Mouse (Mus musculus): ENCODE data around the gene Nudt19.
A peak's percentile ranks its signal among the peaks of the same experiment; 100 is the strongest.
"Not testable (repeated sequence)": the region's sequence is repeated elsewhere in the genome, so short reads cannot be mapped to it uniquely, and the experiment has no call there.

Gene Nudt19

DNA sequence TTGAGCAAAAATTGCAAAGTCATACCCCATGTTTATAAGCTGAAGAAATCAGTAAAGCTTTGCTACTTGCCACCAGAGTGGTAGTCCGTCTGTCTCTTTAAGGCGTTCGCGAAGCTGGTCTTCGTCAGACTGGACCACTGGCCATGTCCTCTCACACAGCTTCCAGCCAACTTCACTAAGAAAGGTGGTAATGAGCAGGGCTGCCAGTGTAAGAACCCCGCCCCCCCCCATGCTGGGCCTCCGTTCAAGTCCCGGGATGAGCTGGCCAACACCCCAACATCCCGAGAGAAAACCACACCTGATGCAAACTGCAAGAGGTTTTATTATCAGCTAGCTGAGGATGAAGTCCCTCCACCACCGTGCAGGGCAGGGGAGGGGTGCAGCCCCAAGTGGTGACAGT, 8.8 kb upstream of the Nudt19 start:
- not testable (repeated sequence) for DNase-seq (ENCODE audit: low spot score)

GRCm38 (mm10) chr7:35564067-35564865, 8.2 kb upstream of the Nudt19 start:
- no peak for DNase-seq (ENCODE audit: low spot score)

DNA sequence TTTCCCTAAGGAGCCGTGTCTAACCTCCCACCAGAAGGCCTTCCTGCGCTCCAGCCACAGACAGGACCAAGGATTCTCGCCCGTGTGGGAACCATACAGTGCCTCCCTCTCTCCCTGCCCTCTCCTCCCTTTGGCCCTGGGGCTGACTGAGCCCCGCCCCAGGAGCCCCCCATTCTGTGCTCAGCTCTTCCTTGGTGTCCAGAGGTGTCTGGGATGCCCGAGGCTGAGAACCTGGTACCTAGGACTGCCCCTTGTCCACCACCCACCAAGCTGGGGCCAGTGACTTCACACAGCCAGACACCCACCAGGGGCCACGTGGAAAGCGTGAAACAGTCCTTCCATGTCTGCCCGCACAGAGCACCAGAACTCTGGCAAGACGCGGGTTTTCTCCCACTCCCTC, 7.0 kb upstream of the Nudt19 start:
- DNase-seq (ENCODE audit: low spot score) = no peak

DNA sequence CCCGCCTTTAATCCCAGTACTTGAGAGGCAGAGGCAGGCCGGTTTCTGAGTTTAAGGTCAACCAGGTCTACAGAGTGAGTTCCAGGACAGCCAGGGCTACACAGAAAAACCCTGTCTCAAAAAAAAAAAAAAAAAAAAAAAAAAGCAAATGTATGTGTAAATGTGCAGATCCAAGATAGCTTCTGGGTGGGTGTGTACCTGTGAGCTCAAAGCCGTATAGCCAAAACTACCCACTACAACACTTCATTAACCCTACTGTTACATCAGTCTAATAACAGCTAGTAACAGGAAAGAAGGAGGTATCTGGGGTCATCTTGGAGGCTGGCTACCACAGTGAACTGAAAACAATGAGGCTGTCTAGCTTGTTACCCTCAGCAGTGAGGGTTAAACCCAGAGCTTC, 3.7 kb upstream of the Nudt19 start:
- DNase-seq (ENCODE audit: low spot score) = no peak

DNA sequence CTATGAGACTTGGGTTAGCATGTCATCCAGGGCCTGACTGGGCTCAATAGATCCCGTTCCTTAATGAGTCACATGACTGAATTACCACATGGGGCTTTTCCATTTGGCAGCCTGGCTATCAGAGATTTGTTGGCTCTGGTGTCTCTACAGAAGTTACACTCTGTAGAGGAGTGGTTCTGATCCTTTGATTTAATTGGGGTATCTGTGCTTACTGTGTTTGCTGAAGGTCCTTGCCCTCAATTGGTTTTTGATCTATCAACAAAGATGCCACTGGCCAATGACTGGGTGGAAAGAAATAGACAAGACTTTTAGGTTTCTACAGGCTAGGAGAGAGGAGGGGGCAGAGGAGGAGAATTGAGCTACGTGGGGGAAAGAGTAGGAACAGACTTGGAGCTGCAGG, 2.6 kb upstream of the Nudt19 start:
- DNase-seq (ENCODE audit: low spot score) = no peak

GRCm38 (mm10) chr7:35557577-35557976, 1.5 kb upstream of the Nudt19 start:
- DNase-seq (ENCODE audit: low spot score) = no peak

- no peak for DNase-seq (ENCODE audit: low spot score)
Observed at GRCm38 (mm10) chr7:35556905-35557304, 801 bp upstream of the Nudt19 start.

DNA sequence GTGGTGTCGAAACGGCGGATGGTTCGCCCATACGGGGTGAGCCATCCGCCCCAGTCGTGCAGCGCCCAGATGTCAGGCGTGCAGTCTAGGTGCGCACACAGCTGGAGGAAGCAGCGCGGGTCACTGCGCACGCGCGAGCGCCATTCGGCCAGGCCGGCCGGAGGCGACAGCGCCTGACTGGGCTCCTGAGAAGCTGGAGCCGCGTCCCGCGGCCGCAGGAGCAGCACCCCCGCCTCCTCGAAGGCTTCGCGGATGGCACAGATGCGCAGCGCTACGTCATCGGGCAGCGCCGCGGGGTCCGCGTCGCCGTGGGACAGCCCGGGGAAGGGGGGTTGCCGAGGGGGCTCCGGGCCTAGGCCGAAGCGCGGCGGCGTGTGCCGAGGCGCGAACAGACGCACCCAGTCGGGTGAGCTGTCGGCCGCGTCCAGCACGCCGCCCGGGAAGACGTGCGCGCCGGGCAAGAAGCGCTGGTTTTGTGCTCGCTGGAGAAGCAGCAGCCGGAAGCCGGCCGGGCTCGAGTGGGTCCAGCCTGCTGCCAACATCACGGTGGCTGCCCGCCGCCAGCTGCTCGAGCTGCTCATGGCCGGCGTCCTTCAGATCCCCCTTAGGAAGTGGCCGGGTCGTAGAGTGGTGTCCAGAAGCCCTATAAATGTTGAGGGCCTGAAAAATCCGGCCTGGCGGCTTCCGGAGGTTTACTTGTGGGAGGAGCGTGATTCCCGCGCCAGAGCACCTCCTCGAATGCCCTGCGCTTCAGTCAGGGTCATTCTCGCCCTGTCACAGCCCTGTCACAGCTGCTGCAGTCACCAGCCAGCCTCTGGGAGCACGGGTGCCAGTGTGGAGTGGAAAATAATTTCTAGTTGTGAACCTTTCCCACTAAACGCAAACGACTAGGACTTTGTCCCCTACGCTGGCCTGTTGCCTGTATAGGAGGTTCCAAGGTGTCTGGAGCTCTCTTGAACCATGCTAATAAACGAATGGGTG, 590 bp downstream of the Nudt19 start:
- DNase-seq (ENCODE audit: low spot score) = peak; percentile 93

GRCm38 (mm10) chr7:35554605-35555175, 1.4 kb downstream of the Nudt19 start:
- peak; percentile 64 for DNase-seq (ENCODE audit: low spot score)

DNA sequence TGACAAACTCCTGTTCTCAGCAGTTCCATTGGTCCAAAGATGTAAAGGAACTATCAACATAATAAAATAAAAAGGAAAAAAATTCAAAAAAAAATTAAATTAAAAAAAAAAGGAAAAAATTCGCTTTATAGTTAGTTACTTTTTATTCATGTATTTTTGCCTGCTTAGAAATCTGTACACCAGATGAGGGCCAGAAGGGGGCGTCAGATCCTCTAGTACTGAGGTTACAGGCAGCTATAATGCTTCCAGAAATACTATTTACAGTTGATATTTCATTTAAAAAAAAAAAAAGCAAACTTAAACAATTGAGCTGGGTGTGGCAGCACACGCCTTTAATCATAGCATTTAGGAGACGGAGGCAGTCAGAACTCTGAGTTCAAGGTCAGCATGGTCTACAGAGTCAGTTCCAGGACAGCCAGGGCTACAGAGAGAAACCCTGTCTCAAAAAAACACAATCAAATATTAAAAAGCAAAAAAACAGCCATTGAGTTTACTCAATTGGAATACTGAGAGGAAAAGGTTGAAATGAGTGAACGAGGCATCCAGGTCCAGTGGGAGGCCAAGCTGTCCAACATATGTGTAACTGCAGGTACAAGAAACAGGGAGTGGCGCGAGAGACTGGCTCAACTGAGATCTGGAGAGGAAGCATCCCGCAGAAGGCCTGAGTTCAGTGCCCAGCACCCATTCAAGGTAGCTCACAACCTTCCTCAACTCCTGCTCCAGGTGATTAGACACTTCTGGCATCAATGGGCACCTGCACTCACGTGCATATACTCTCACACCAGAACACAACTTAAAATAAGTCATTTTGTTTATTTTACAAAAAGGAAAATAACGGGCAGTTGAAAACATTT, 2.1 kb downstream of the Nudt19 start:
- peak; percentile 34 for DNase-seq (ENCODE audit: low spot score)

GRCm38 (mm10) chr7:35545881-35546280, 10.2 kb downstream of the Nudt19 start:
- DNase-seq (ENCODE audit: low spot score) = peak; percentile 85

GRCm38 (mm10) chr7:35537562-35537961, 18.5 kb downstream of the Nudt19 start, which contains the start of gene Tdrd12:
Tdrd12 (minus strand) TSS chr7:35537745.
- no peak for DNase-seq (ENCODE audit: low spot score)

DNA sequence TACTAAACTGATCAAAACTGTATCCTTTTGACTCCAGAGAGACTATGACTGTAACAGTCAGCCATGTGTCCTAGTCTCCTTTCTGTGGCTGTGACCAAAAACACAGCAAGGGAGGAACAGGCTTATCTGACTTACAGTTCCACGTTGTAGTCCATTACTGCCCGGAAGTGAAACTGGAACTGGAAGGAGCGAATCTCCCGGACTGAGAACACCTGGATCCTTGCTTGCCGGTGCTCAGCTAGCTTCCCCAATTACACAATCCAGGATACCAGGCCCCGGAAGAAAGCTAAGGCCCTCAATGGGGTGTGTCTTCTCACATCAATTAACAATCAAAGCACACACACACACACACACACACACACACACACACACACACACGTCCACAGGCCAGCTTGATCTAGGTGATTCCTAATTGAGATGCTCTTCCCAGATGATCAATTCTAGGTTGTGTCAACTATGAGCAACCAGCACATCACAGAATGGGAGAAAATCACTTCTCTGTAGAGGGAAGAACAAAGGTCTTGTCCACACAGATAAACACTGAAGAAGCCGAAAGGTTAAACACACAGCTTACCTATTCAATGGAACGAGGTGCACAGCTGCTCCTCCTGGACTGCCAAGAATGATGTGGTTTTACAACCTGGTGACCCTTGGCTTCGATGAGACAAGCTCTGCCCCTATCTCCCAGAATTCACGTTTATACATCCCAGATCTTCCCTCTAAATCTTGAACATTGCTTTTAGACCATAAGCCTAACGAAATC, 20.2 kb downstream of the Nudt19 start:
- no peak for DNase-seq (ENCODE audit: low spot score)

- DNase-seq (ENCODE audit: low spot score) = not testable (repeated sequence)
Observed at GRCm38 (mm10) chr7:35530544-35530943, 25.6 kb downstream of the Nudt19 start.

DNA sequence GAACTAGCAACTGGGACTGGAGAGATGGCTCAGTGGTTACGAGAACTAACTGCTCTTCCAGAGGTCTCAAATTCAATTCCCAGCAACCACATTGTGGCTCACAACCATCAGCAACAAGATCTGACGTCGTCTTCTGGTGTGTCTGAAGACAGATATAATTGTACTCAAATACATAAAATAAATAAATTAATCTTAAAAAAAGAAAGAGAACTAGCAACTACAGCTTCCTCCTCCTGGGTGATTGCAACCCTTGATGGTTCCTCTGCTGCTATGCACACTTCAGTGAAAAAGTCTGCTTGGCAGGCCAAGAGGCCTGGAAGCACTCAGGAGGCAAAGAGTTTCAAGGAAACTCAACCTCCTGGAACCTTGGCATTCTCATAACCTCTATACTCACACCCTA, 26.1 kb downstream of the Nudt19 start:
- DNase-seq (ENCODE audit: low spot score) = no peak

DNA sequence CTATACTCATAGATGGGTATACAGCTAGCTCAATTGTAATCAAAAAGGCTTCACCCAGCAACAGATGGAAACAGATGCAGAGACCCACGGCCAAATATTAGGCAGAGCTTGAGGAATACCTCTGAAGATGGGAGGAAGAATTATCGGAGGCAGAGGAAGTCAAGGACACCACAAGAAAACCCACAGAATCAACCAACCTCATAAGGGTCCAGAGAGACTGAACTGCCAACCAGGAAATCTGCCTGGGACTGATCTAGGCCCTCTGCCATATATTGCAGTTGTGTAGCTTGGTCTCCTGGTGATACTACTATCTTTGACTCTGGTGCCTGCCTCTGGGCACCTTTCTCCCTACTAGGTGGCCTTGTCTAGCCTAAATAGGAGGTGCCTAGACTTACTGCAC, 29.3 kb downstream of the Nudt19 start:
- DNase-seq (ENCODE audit: low spot score) = no peak

DNA sequence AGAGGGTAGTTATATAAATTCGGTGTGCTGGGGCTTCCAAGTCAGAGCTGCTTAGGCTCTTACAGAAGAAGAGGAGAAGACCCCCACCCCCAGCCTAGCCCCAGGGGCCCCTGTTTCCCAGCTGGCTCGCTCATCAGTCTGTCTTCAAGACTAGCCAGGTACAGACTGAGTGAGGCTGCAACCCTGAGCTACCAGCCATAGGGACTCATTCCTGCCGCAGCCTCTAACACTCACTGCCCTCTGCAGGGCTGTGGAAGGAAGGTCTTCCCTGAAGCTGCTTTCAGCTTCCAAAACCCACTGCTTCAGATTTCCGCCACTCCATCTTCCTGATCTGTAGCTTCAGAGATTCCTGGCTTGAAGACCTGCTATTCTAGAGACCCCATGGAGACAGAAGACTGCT, 54.1 kb downstream of the Nudt19 start:
- peak; percentile 68 for DNase-seq (ENCODE audit: low spot score)

DNA sequence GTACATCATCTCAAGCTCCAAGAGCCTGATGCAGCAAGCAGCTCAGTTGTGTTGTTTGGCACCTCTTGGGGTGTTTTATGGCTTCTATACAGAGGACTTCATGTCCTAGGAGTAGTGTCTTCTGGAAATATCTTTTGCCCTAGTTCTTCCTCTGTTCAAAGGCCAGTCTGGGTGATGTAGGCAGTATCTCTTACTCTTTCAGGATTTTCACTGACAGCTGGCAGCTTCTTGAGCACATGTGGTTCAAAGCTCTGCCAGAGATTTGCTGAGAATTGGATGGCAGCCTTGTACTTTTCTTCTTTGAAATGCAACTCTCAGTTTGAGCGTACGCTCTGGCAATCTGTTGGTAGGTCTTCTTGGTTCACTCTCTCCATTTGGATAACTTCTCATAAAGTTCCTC, 58.6 kb downstream of the Nudt19 start:
- DNase-seq (ENCODE audit: low spot score) = no peak
